Mouse (Mus musculus) liver, embryonic 12.5 days (tissue): ENCODE data around the gene Rtraf. TPM values are rescaled to one million over a fixed set of nuclear protein-coding genes. Genes with fewer than 3 reads are reported as not detected.
"Not testable (repeated sequence)": the region's sequence is repeated elsewhere in the genome, so short reads cannot be mapped to it uniquely, and the experiment has no call there.

Experiments used
- ATAC-seq: fragments of 200-750 bp; cut with Nextera tagmentation; 2 replicates; pipeline ENCODE4 v1.8.0; 2017; ENCODE audit warnings: moderate number of reproducible peaks, mild to moderate bottlenecking, moderate library complexity
- H3K27ac ChIP-seq: fragments of 300-500 bp; sonication (generic); 2 replicates; pipeline ENCODE4 v1.5.1; 2016; ENCODE audit warnings: mild to moderate bottlenecking
- H3K27me3 ChIP-seq: fragments of 300-500 bp; sonication (generic); replicated peaks from 2 replicates; pipeline ENCODE4 v1.6.1; 2016; ENCODE audit warnings: mild to moderate bottlenecking, moderate library complexity
- H3K36me3 ChIP-seq: fragments of 300-500 bp; sonication (generic); 2 replicates; pipeline ENCODE4 v1.6.1; 2016; ENCODE audit warnings: mild to moderate bottlenecking, moderate library complexity
- H3K4me1 ChIP-seq: fragments of 300-500 bp; sonication (generic); 2 replicates; pipeline ENCODE4 v1.6.1; 2016
- H3K4me2 ChIP-seq: fragments of 300-500 bp; sonication (generic); 2 replicates; pipeline ENCODE4 v1.6.1; 2016; ENCODE audit warnings: mild to moderate bottlenecking, moderate library complexity
- H3K4me3 ChIP-seq: fragments of 300-500 bp; sonication (generic); 2 replicates; pipeline ENCODE4 v1.5.1; 2016; ENCODE audit warnings: mild to moderate bottlenecking, moderate library complexity
- H3K9ac ChIP-seq: fragments of 300-500 bp; sonication (generic); 2 replicates; pipeline ENCODE4 v1.6.1; 2016; ENCODE audit warnings: mild to moderate bottlenecking, moderate library complexity
- H3K9me3 ChIP-seq: fragments of 300-500 bp; sonication (generic); replicated peaks from 2 replicates; pipeline ENCODE4 v1.6.1; 2016; ENCODE audit warnings: mild to moderate bottlenecking, moderate library complexity
- WGBS: fragments of 180-500 bp; shearing (Covaris S2); methylation state at CpG from one replicate; pipeline ENCODE4 v1.1.7; 2016; ENCODE audit not compliant: insufficient replicate concordance; 5-methylcytosine and 5-hydroxymethylcytosine counted together
- polyA plus RNA-seq: library from polyadenylated mRNA; unstranded; fragments of >200 nt; fragmentation: Nextera tagmentation; extraction: Ambion mirVana; gene quantifications from 2 replicates; pipeline ENCODE4 v1.2.1, GENCODE M21; 2016

The Rtraf gene
- polyA plus RNA-seq, result 118 and 123 TPM in 2 replicates

- Histone ChIP-seq H3K9me3 (0 out of 2 replicates have a peak, but pooled peaks cover 4% of the 10 kb centered on the region), H3K36me3 (peaks cover 31% of the 10 kb centered on the region), H3K4me3 (peak within 1 kb of the TSS; percentile 95), H3K9ac (peak within 1 kb of the TSS; percentile 91), H3K27me3 (peaks cover 10% of the 10 kb centered on the region; the same call in 1 of the 2 replicates), H3K27ac (peak within 1 kb of the TSS; percentile 67), H3K4me1 (peaks cover 15% of the 10 kb centered on the region), H3K4me2 (peak within 1 kb of the TSS; percentile 76)
- under 1% methylated on average over 77 of the region's 80 CpGs for WGBS
- peak; percentile 98 for ATAC-seq
These were observed at the start of gene Rtraf for GRCm38 (mm10) chr14:19823321-19824142. Gene Rtraf (minus strand): TSS chr14:19823824.

GRCm38 (mm10) chr14:19867286-19867935 is 43.8 kb upstream of the Rtraf start:
- no peak for ATAC-seq
- Histone ChIP-seq H3K9ac (no peak overlapping the region), H3K4me2 (no peak overlapping the region), H3K36me3 (no peaks in the 10 kb centered on the region), H3K27ac (no peak overlapping the region), H3K9me3 (no peaks in the 10 kb centered on the region), H3K4me3 (no peak overlapping the region), H3K4me1 (0 out of 2 replicates have a peak, but pooled peaks cover 6% of the 10 kb centered on the region), H3K27me3 (no peaks in the 10 kb centered on the region)
- WGBS, result 60% methylated on average over 5 of the region's 5 CpGs

- not testable (repeated sequence) for H3K4me3 ChIP-seq, H3K27me3 ChIP-seq, H3K4me2 ChIP-seq, ATAC-seq, H3K4me1 ChIP-seq, H3K27ac ChIP-seq, H3K9me3 ChIP-seq, H3K9ac ChIP-seq, H3K36me3 ChIP-seq
- 61% methylated on average over 9 of the region's 9 CpGs for WGBS
These were observed 41.5 kb upstream of the Rtraf start for GRCm38 (mm10) chr14:19865121-19865520.

GRCm38 (mm10) chr14:19861311-19862080 is 37.9 kb upstream of the Rtraf start:
- Histone ChIP-seq H3K36me3 (no peaks in the 10 kb centered on the region), H3K4me1 (no peaks in the 10 kb centered on the region), H3K9me3 (no peaks in the 10 kb centered on the region), H3K27me3 (no peaks in the 10 kb centered on the region), H3K27ac (no peak overlapping the region), H3K4me2 (no peak overlapping the region), H3K9ac (no peak overlapping the region), H3K4me3 (no peak overlapping the region)
- no peak for ATAC-seq
- 67% methylated on average over 8 of the region's 8 CpGs for WGBS

GRCm38 (mm10) chr14:19860281-19860680 is 36.7 kb upstream of the Rtraf start:
- Histone ChIP-seq H3K4me3 (no peak overlapping the region), H3K9ac (no peak overlapping the region), H3K36me3 (no peaks in the 10 kb centered on the region), H3K4me1 (no peaks in the 10 kb centered on the region), H3K4me2 (no peak overlapping the region), H3K9me3 (no peaks in the 10 kb centered on the region), H3K27ac (no peak overlapping the region), H3K27me3 (no peaks in the 10 kb centered on the region)
- 80% methylated on average over 4 of the region's 4 CpGs for WGBS
- no peak for ATAC-seq

- no peaks in the 10 kb centered on the region for H3K36me3 ChIP-seq
- no peaks in the 10 kb centered on the region for H3K4me1 ChIP-seq
- no peaks in the 10 kb centered on the region for H3K27me3 ChIP-seq
- H3K4me3 ChIP-seq, result no peak overlapping the region
- WGBS, result 41% methylated on average over 8 of the region's 8 CpGs
- no peaks in the 10 kb centered on the region for H3K9me3 ChIP-seq
- no peak overlapping the region for H3K4me2 ChIP-seq
- no peak overlapping the region for H3K9ac ChIP-seq
- H3K27ac ChIP-seq, result no peak overlapping the region
- no peak for ATAC-seq
These were observed 35.5 kb upstream of the Rtraf start for GRCm38 (mm10) chr14:19858808-19859776.

- 57% methylated on average over 2 of the region's 2 CpGs for WGBS
- no peak overlapping the region for H3K4me3 ChIP-seq
- no peak for ATAC-seq
These were observed 34.7 kb upstream of the Rtraf start for GRCm38 (mm10) chr14:19858279-19858678.

GRCm38 (mm10) chr14:19853471-19853870 is 29.8 kb upstream of the Rtraf start:
- Histone ChIP-seq H3K9ac (no peak overlapping the region), H3K27me3 (no peaks in the 10 kb centered on the region), H3K4me3 (no peak overlapping the region), H3K4me2 (no peak overlapping the region), H3K4me1 (no peaks in the 10 kb centered on the region), H3K9me3 (no peaks in the 10 kb centered on the region), H3K27ac (no peak overlapping the region), H3K36me3 (no peaks in the 10 kb centered on the region)
- WGBS, result 58% methylated on average over 3 of the region's 3 CpGs
- ATAC-seq, result no peak

More at GRCm38 (mm10) chr14:19858279-19858678, 34.7 kb upstream of the Rtraf start:
- H3K36me3 ChIP-seq, result no peaks in the 10 kb centered on the region
- H3K27ac ChIP-seq, result no peak overlapping the region
- no peak overlapping the region for H3K4me2 ChIP-seq
- no peaks in the 10 kb centered on the region for H3K4me1 ChIP-seq
- H3K9me3 ChIP-seq, result no peaks in the 10 kb centered on the region
- no peak overlapping the region for H3K9ac ChIP-seq
- H3K27me3 ChIP-seq, result no peaks in the 10 kb centered on the region

GRCm38 (mm10) chr14:19839600-19840332 is 16.1 kb upstream of the Rtraf start:
- ATAC-seq, result no peak
- Histone ChIP-seq H3K4me1 (peaks cover 3% of the 10 kb centered on the region; the same call in 1 of the 2 replicates), H3K9me3 (no peaks in the 10 kb centered on the region), H3K27ac (no peak overlapping the region), H3K4me2 (peak overlapping the region; percentile 50), H3K9ac (0 out of 2 replicates have a peak overlapping the region, but pooled peaks have one; percentile 17), H3K27me3 (peaks cover 4% of the 10 kb centered on the region; the same call in 1 of the 2 replicates), H3K4me3 (peak overlapping the region; percentile 40), H3K36me3 (no peaks in the 10 kb centered on the region)
- 32% methylated on average over 15 of the region's 15 CpGs for WGBS

- H3K9ac ChIP-seq, result no peak overlapping the region
- H3K4me2 ChIP-seq, result no peak overlapping the region
- H3K9me3 ChIP-seq, result no peaks in the 10 kb centered on the region
- no peaks in the 10 kb centered on the region for H3K36me3 ChIP-seq
- no peaks in the 10 kb centered on the region for H3K27me3 ChIP-seq
- no peak overlapping the region for H3K27ac ChIP-seq
- H3K4me3 ChIP-seq, result no peak overlapping the region
- no peak for ATAC-seq
- H3K4me1 ChIP-seq, result peaks cover 3% of the 10 kb centered on the region; the same call in 1 of the 2 replicates
- 57% methylated on average over 3 of the region's 3 CpGs for WGBS
These were observed 12.7 kb upstream of the Rtraf start for GRCm38 (mm10) chr14:19836289-19836688.
